Mouse (Mus musculus): ENCODE results near the gene Hpd. TPM values are rescaled to one million over a fixed set of nuclear protein-coding genes. Genes with fewer than 3 reads are reported as not detected.

Gene Hpd
- total and polyA plus RNA-seq, 3 experiments, result 0.20 TPM; not detected in 2

GRCm38 (mm10) chr5:123171646-123172350 lies 10.7 kb downstream of the Hpd start:
- in situ Hi-C loops (cut with MboI; ENCODE audit: low pct_ligation_motif_present, low pct_unique_long_range_greater_than_20kb, low sequenced_read_pairs) (loop anchor here (5.0 kb wide), 1 partner anchor 104 kb away; the partner anchor contains the start of gene Tmem120b), dilution Hi-C loops (cut with MboI; ENCODE audit: extremely low pct_ligation_motif_present, extremely low pct_unique_long_range_greater_than_20kb, low sequenced_read_pairs) (no loop called here)
- H3K4me1 ChIP-seq (ENCODE audit: control insufficient read depth in 1 of 2, insufficient read depth in 2 of 2), result peaks cover 0 to 16% of the 10 kb centered on the region in 2 experiments; a peak in 3 of 4 replicates
- no peaks in the 10 kb centered on the region for H3K79me2 ChIP-seq (replicated peaks; ENCODE audit: control insufficient read depth, extremely low read depth, insufficient read depth, poor library complexity, severe bottlenecking)
- H3K9me3 ChIP-seq (replicated peaks; ENCODE audit: low read length), result peaks cover 6% of the 10 kb centered on the region
- H3K4me2 ChIP-seq (ENCODE audit: insufficient read depth, low read depth, poor library complexity, severe bottlenecking), result no peak overlapping the region
- H3K27ac ChIP-seq (ENCODE audit: insufficient read depth, low read depth), result no peak overlapping the region
- no peak overlapping the region for H3K4me3 ChIP-seq (replicated peaks in 1 of 3; ENCODE audit: low read depth in 2 of 3, low read length in 2 of 3, poor library complexity in 1 of 3)
- DNase-seq (ENCODE audit: extremely low read depth), result peak; percentile 81
- TF ChIP-seq MXI1 (IDR thresholded peaks at IDR 0.05; ENCODE audit: low read depth, low read length), result no peak
- TF ChIP-seq CTCF (conservative IDR thresholded peaks at IDR 0.05 in 1 of 2, IDR thresholded peaks at IDR 0.05 in 1 of 2; ENCODE audit: low read depth in 2 of 2, low read length in 2 of 2), result peak; percentile 95 to 98
- peak; percentile 38; the same call in 1 of the 2 replicates for TF ChIP-seq MAZ (IDR thresholded peaks at IDR 0.05; ENCODE audit: low read depth, low read length)
- TF ChIP-seq RAD21 (IDR thresholded peaks at IDR 0.05; ENCODE audit: low read depth, low read length), result peak; percentile 98
- peak; percentile 84 for TF ChIP-seq ZC3H11A (IDR thresholded peaks at IDR 0.05; ENCODE audit: low read depth, low read length)
- no peak for TF ChIP-seq MAFK (IDR thresholded peaks at IDR 0.05; ENCODE audit: insufficient replicate concordance, low read length)
- TF ChIP-seq ELF1 (IDR thresholded peaks at IDR 0.05; ENCODE audit: low read depth, low read length), result 0 out of 2 replicates have a peak, but pooled peaks have one; percentile 11
- TF ChIP-seq ZNF384 (IDR thresholded peaks at IDR 0.05; ENCODE audit: low read depth, low read length), result peak; percentile 44; the same call in 1 of the 2 replicates
- peak; percentile 40; the same call in 1 of the 2 replicates for TF ChIP-seq IRF4 (IDR thresholded peaks at IDR 0.05; ENCODE audit: low read depth, low read length)
- peak; percentile 97 for TF ChIP-seq SMC3 (IDR thresholded peaks at IDR 0.05; ENCODE audit: low read depth, low read length)
- TF ChIP-seq MEF2A (IDR thresholded peaks at IDR 0.05; ENCODE audit: borderline replicate concordance, low read depth, low read length), result peak; percentile 48; the same call in 1 of the 2 replicates
- no peak for TF ChIP-seq NRF1 (IDR thresholded peaks at IDR 0.05; ENCODE audit: low read depth, low read length)
- no peaks in the 10 kb centered on the region for H3K27me3 ChIP-seq (replicated peaks)
- H3K36me3 ChIP-seq (replicated peaks in 1 of 2; ENCODE audit: control insufficient read depth in 1 of 2, insufficient read depth in 1 of 2, low read length in 1 of 2), result peaks cover 2 to 17% of the 10 kb centered on the region in 2 experiments
- H3K9ac ChIP-seq (ENCODE audit: insufficient read depth, low read depth), result no peak overlapping the region

DNA sequence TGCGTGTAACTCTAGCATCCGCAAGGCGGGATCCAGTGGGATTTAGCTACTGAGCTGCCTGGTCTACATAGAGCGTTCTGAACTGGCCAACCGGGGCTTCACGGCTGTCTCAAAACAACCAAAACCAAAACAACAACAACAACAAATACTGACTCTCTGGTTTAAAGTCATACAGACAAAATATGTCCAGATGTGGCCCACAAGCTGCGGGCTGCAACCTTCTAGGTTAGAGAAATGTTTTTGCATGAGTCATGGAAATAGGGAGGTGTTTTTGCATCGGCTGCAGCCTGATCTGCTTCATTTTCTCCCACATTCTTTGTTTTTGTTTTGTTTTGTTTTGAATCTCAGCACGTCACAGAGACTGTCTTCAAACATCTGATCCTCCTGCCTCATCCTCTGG lies 12.2 kb downstream of the Hpd start:
- H3K79me2 ChIP-seq (replicated peaks; ENCODE audit: control insufficient read depth, extremely low read depth, insufficient read depth, poor library complexity, severe bottlenecking), result no peaks in the 10 kb centered on the region
- TF ChIP-seq POLR2AphosphoS2 (IDR thresholded peaks at IDR 0.05; ENCODE audit: low read depth, low read length) (no peak), BHLHE40 (IDR thresholded peaks at IDR 0.05; ENCODE audit: low read depth, low read length) (no peak), HCFC1 (IDR thresholded peaks at IDR 0.05; ENCODE audit: low read depth, low read length) (no peak), GABPA (IDR thresholded peaks at IDR 0.05; ENCODE audit: insufficient replicate concordance, low read depth, low read length) (no peak), RAD21 (IDR thresholded peaks at IDR 0.05; ENCODE audit: low read depth, low read length) (no peak), KAT2A (IDR thresholded peaks at IDR 0.05; ENCODE audit: insufficient replicate concordance, low read length) (no peak), RCOR1 (conservative IDR thresholded peaks at IDR 0.05; ENCODE audit: low read depth, low read length) (no peak), E2F4 (IDR thresholded peaks at IDR 0.05; ENCODE audit: insufficient replicate concordance, low read depth, low read length) (no peak), IRF4 (IDR thresholded peaks at IDR 0.05; ENCODE audit: low read depth, low read length) (no peak), MYC (IDR thresholded peaks at IDR 0.05; ENCODE audit: low read depth, low read length) (no peak)
- no peak overlapping the region for H3K4me3 ChIP-seq (replicated peaks in 1 of 3; ENCODE audit: low read depth in 2 of 3, low read length in 2 of 3, poor library complexity in 1 of 3)
- H3K4me2 ChIP-seq (ENCODE audit: insufficient read depth, low read depth, poor library complexity, severe bottlenecking), result no peak overlapping the region
- no peak overlapping the region for H3K27ac ChIP-seq (ENCODE audit: insufficient read depth, low read depth)
- in situ Hi-C loops (cut with MboI; ENCODE audit: low pct_ligation_motif_present, low pct_unique_long_range_greater_than_20kb, low sequenced_read_pairs) (loop anchor here (5.0 kb wide), 1 partner anchor 103 kb away; the partner anchor contains the start of gene Tmem120b), dilution Hi-C loops (cut with MboI; ENCODE audit: extremely low pct_ligation_motif_present, extremely low pct_unique_long_range_greater_than_20kb, low sequenced_read_pairs) (no loop called here)
- H3K9me3 ChIP-seq (replicated peaks; ENCODE audit: low read length), result peaks cover 5% of the 10 kb centered on the region
- no peak for DNase-seq (ENCODE audit: extremely low read depth)
- peaks cover 0 to 18% of the 10 kb centered on the region in 2 experiments; a peak in 3 of 4 replicates for H3K4me1 ChIP-seq (ENCODE audit: control insufficient read depth in 1 of 2, insufficient read depth in 2 of 2)
- no peak overlapping the region for H3K9ac ChIP-seq (ENCODE audit: insufficient read depth, low read depth)
- H3K27me3 ChIP-seq (replicated peaks), result no peaks in the 10 kb centered on the region
- peaks cover 13 to 32% of the 10 kb centered on the region in 2 experiments for H3K36me3 ChIP-seq (replicated peaks in 1 of 2; ENCODE audit: control insufficient read depth in 1 of 2, insufficient read depth in 1 of 2, low read length in 1 of 2)

Measured in CH12.LX (cell line).